Mouse (Mus musculus) myocyte (in vitro differentiated cells): ENCODE results near the gene Plxdc2. TPM values are rescaled to one million over a fixed set of nuclear protein-coding genes. Genes with fewer than 3 reads are reported as not detected.
A peak's percentile ranks its signal among the peaks of the same experiment; 100 is the strongest.

ENCODE experiments used
- H3K27me3 ChIP-seq: one replicate; pipeline ENCODE4 v1.6.1; 2011; ENCODE audit not compliant: control insufficient read depth, insufficient read depth, insufficient read length
- H3K36me3 ChIP-seq: one replicate; pipeline ENCODE4 v1.6.1; 2011; ENCODE audit not compliant: control insufficient read depth, insufficient read depth
- H3K4me2 ChIP-seq: one replicate; pipeline ENCODE4 v1.6.1; 2011; ENCODE audit warnings: low read depth, control low read depth
- H3K4me3 ChIP-seq: one replicate; pipeline ENCODE4 v1.5.1; 2011; ENCODE audit warnings: mild to moderate bottlenecking, control low read depth, moderate library complexity
- H3K79me2 ChIP-seq: one replicate; pipeline ENCODE4 v1.6.1; 2011; ENCODE audit not compliant: control insufficient read depth, insufficient read depth
- H3ac ChIP-seq: one replicate; pipeline ENCODE4 v1.6.1; 2011; ENCODE audit not compliant: control insufficient read depth, insufficient read length
- CEBPB ChIP-seq: IDR thresholded peaks from 2 replicates; pipeline ENCODE4 v1.6.1; 2011; ENCODE audit warnings: mild to moderate bottlenecking, moderate library complexity; ENCODE audit not compliant: poor library complexity, insufficient read depth, severe bottlenecking
- E2F4 ChIP-seq: IDR thresholded peaks from one replicate; pipeline ENCODE4 v1.6.1; 2011; ENCODE audit warnings: mild to moderate bottlenecking, control low read depth, moderate library complexity; ENCODE audit not compliant: insufficient read depth
- MAX ChIP-seq: IDR thresholded peaks from one replicate; pipeline ENCODE4 v1.6.1; 2011; ENCODE audit warnings: low read depth, mild to moderate bottlenecking, control low read depth
- MYOD1 ChIP-seq, 3 experiments: IDR thresholded peaks; one replicate each; pipeline ENCODE4 v1.6.1; 2011; ENCODE audit warnings: control low read depth in 2 of 3, low read depth in 2 of 3, mild to moderate bottlenecking in 2 of 3, moderate library complexity in 1 of 3; ENCODE audit not compliant: insufficient read length in 2 of 3, control insufficient read depth in 1 of 3
- MYOG ChIP-seq, 3 experiments: IDR thresholded peaks; one replicate each; pipeline ENCODE4 v1.6.1; 2011; ENCODE audit warnings: control low read depth in 2 of 3, low read depth in 2 of 3, mild to moderate bottlenecking in 2 of 3; ENCODE audit not compliant: insufficient read length in 2 of 3, control insufficient read depth in 1 of 3, insufficient read depth in 1 of 3
- POLR2A ChIP-seq: IDR thresholded peaks from one replicate; pipeline ENCODE4 v1.6.1; 2011; ENCODE audit warnings: low read depth, mild to moderate bottlenecking, control low read depth, moderate library complexity; ENCODE audit not compliant: insufficient read length
- POLR2AphosphoS2 ChIP-seq: IDR thresholded peaks from one replicate; pipeline ENCODE4 v1.6.1; 2011; ENCODE audit warnings: low read depth, control low read depth; ENCODE audit not compliant: insufficient read length
- REST ChIP-seq: IDR thresholded peaks from one replicate; pipeline ENCODE4 v1.6.1; 2011; ENCODE audit warnings: mild to moderate bottlenecking, control low read depth, moderate library complexity; ENCODE audit not compliant: insufficient read depth, insufficient read length
- SRF ChIP-seq: IDR thresholded peaks from one replicate; pipeline ENCODE4 v1.6.1; 2011; ENCODE audit warnings: low read depth; ENCODE audit not compliant: control insufficient read depth, insufficient read length
- TCF12 ChIP-seq: IDR thresholded peaks from one replicate; pipeline ENCODE4 v1.6.1; 2011; ENCODE audit warnings: mild to moderate bottlenecking, control low read depth; ENCODE audit not compliant: poor library complexity, insufficient read depth, severe bottlenecking
- TCF3 ChIP-seq: IDR thresholded peaks from one replicate; pipeline ENCODE4 v1.6.1; 2011; ENCODE audit warnings: low read depth, control low read depth; ENCODE audit not compliant: insufficient read length
- USF1 ChIP-seq: IDR thresholded peaks from one replicate; pipeline ENCODE4 v1.6.1; 2011; ENCODE audit warnings: low read depth, mild to moderate bottlenecking, control low read depth, moderate library complexity
- polyA plus RNA-seq: library from polyadenylated mRNA; unstranded; fragments of >200 nt; fragmentation: generic; extraction: Trizol; gene quantifications from one replicate; pipeline ENCODE4 v1.2.1, GENCODE M21; 2012; ENCODE audit warnings: missing spikeins

Plxdc2 gene
- polyA plus RNA-seq, 1 experiment: 0.16 TPM

DNA sequence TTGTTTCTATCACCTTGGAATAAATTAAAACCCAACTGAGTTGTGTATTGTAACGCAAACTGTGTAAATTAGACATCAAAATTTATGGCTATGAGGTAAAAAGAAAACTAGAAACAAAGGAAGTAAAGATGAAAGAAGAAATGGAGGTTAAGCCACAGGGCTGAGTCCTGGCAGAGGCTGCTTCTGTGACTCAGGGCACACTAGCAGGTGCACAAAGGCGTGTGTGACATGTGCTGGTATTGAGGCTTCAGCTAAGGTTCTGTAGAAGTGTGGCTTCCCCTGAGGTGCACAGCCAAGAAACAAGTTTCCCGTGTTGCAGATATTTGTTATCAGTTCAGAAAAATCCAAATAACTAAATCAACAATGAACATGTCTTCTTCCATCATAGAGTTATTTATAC is 5.0 kb upstream of the Plxdc2 start:
- Histone ChIP-seq H3K36me3 (no peaks in the 10 kb centered on the region), H3K27me3 (no peaks in the 10 kb centered on the region), H3ac (no peak overlapping the region), H3K4me2 (no peak overlapping the region), H3K4me3 (no peak overlapping the region), H3K79me2 (no peaks in the 10 kb centered on the region)
- peak in 1 of 3 experiments; percentile 37 for TF ChIP-seq MYOG (IDR thresholded peaks at IDR 0.05; ENCODE audit: control insufficient read depth in 1 of 3, insufficient read depth in 1 of 3, insufficient read length in 2 of 3, low read depth in 2 of 3)
- peak in 1 of 3 experiments; percentile 40 for TF ChIP-seq MYOD1 (IDR thresholded peaks at IDR 0.05; ENCODE audit: control insufficient read depth in 1 of 3, insufficient read length in 2 of 3, low read depth in 2 of 3)
- no peak for TF ChIP-seq E2F4

DNA sequence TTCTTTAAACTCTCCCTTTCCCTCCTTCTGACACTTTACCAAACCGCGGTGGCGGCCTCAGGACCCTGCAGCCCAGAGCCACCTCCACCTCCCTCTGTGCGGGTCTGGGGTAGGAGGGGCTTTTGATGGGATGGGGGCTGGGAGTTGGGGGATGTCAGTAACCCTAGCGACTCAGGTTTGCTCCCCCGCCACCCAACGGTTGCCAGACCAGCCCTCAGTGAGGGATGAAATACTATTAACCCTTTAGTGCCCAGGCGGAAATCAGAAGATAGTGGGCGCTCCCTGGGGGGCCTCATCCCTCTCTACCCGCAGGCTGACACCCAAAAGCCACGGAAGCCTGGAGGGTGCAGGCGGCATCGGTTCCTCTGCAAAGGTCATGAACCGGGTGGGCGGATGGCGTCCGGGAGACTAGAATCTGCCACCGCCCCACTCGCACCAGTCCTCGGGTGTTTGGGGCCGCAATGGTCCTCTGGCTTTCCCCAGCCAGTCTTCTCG is 446 bp upstream of the Plxdc2 start:
- peak overlapping the region; percentile 48 for H3K4me2 ChIP-seq
- H3K79me2 ChIP-seq: no peaks in the 10 kb centered on the region
- H3K36me3 ChIP-seq: no peaks in the 10 kb centered on the region
- no peak overlapping the region for H3K4me3 ChIP-seq
- H3ac ChIP-seq: no peak overlapping the region
- TF ChIP-seq E2F4: no peak
- no peak for TF ChIP-seq MYOG (IDR thresholded peaks at IDR 0.05; ENCODE audit: control insufficient read depth in 1 of 3, insufficient read depth in 1 of 3, insufficient read length in 2 of 3, low read depth in 2 of 3)
- no peak for TF ChIP-seq MAX
- no peak for TF ChIP-seq REST
- no peak for TF ChIP-seq TCF12
- no peak for TF ChIP-seq MYOD1 (IDR thresholded peaks at IDR 0.05; ENCODE audit: control insufficient read depth in 1 of 3, insufficient read length in 2 of 3, low read depth in 2 of 3)
- TF ChIP-seq POLR2A: no peak
- no peak for TF ChIP-seq CEBPB
- no peak for TF ChIP-seq SRF
- TF ChIP-seq TCF3: no peak
- no peak for TF ChIP-seq POLR2AphosphoS2
- TF ChIP-seq USF1: no peak
- H3K27me3 ChIP-seq: no peaks in the 10 kb centered on the region

DNA sequence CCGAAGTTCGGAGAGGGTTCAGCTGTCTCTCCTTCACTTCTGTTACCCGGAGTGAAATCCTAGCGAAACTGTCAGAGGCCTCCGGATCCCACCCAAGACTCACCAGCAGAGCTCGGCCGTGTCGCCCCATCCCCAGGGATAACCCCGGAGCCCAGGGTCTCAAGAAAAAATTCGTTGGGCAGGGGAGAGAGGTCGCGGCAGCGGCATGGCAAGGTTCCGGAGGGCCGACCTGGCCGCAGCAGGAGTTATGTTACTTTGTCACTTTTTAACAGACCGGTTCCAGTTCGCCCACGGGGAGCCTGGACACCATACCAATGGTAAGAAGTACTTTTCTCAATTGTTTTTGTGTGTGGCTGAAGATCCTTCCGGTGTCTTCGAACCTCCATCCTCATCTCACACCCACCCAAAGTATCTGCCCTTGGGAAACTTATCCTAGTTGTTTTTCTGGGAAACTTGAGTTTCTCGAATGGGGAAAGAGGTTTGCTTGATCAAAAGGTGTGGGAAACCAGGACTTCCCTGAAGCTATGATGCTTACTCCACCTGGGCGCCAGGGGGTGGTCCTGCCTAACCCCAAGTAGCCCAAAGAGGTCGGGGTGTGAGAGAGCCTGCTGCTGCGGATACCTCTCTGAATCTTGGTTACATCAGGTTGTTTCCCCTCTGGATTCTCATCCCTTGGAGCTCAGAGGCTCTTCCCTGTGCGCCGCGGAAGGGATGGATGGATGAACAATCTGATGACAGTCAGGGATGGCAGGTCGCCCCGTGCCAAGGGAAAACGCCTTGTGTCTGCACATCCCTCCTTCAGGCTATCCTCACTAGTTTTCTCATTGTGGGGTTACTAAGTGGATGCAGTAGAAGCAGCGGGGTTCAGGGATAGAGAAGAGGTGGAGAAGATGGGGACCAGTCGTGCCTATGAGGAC is 1.1 kb downstream of the Plxdc2 start:
- Histone ChIP-seq H3K36me3 (no peaks in the 10 kb centered on the region), H3K27me3 (no peaks in the 10 kb centered on the region), H3ac (no peak overlapping the region), H3K4me2 (peak overlapping the region; percentile 48), H3K4me3 (no peak overlapping the region), H3K79me2 (no peaks in the 10 kb centered on the region)
- TF ChIP-seq MAX: no peak

DNA sequence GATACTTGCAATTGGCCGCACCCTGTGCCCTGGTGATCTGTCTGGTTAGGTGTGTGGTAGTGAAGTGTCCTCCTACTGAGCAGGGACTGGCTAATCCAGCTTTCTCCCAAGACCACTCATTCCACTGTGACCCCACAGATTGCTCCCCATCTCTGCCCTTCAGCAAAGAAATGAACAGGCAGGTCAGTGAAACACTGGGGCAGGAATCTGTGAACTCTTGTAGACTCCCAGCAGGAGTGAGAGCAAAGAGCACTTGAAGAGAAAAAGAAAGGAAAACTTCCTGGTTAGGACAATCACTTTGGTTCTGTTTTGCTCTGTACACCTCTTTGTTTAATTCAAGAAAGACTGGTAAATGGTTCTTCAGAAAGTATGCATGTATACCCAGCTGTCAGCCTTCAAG is 1.8 kb downstream of the Plxdc2 start:
- no peak for TF ChIP-seq MYOG (IDR thresholded peaks at IDR 0.05; ENCODE audit: control insufficient read depth in 1 of 3, insufficient read depth in 1 of 3, insufficient read length in 2 of 3, low read depth in 2 of 3)
- no peak for TF ChIP-seq MYOD1 (IDR thresholded peaks at IDR 0.05; ENCODE audit: control insufficient read depth in 1 of 3, insufficient read length in 2 of 3, low read depth in 2 of 3)
- TF ChIP-seq POLR2A: no peak
- no peak for TF ChIP-seq POLR2AphosphoS2
- no peak for TF ChIP-seq USF1
- TF ChIP-seq CEBPB: no peak
- TF ChIP-seq TCF3: no peak
- no peak for TF ChIP-seq SRF
- no peak for TF ChIP-seq MAX
- TF ChIP-seq REST: no peak
- H3ac ChIP-seq: no peak overlapping the region
- H3K27me3 ChIP-seq: no peaks in the 10 kb centered on the region
- H3K4me2 ChIP-seq: no peak overlapping the region
- no peaks in the 10 kb centered on the region for H3K79me2 ChIP-seq
- H3K36me3 ChIP-seq: no peaks in the 10 kb centered on the region
- no peak overlapping the region for H3K4me3 ChIP-seq

DNA sequence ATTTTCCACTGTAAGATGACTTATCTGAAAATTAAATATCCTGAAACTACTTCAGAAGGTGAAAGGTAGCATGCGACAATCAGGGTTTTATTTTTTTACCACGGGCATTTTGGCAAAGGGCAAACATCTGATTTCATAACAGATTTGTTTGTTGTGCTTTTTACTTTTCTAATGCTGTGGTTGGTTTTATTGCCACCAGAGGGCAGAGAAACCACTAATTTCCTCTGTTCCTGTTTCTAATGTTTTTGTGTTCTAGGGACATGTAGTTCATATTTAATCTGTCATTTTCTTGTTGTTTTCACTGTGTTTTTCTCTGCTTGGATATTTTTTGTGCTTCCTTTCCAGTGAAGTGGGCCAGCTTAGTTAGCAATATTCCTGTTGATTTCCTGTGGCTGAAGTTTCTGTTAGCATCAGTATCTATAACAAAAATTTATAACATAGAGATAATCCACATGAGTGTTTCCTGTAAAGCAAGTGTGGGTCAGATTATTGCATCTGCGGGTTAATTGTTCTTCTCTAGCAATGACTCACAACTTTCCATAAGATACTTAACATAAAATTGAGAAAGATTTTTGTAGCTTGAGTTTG is 3.3 kb downstream of the Plxdc2 start:
- Histone ChIP-seq H3K79me2 (no peaks in the 10 kb centered on the region), H3K4me3 (no peak overlapping the region), H3ac (no peak overlapping the region), H3K36me3 (no peaks in the 10 kb centered on the region), H3K27me3 (no peaks in the 10 kb centered on the region), H3K4me2 (no peak overlapping the region)
- no peak for TF ChIP-seq TCF3
